Mouse (Mus musculus) spleen, adult 2 months (tissue): Measurements from ENCODE around the gene Insm1.

Source experiments
- CTCF ChIP-seq: fragments of 200-500 bp; IDR thresholded peaks from 2 replicates; pipeline ENCODE4 v1.5.1; 2011; ENCODE audit warnings: mild to moderate bottlenecking, inconsistent platforms; ENCODE audit not compliant: insufficient read depth, insufficient read length, insufficient replicate concordance; ENCODE audit errors: extremely low read depth
- POLR2A ChIP-seq: fragments of 200-500 bp; IDR thresholded peaks from 2 replicates; pipeline ENCODE4 v1.6.1; 2011; ENCODE audit warnings: low read depth, low read length, inconsistent platforms

GRCm38 (mm10) chr2:146218161-146218691 lies 3.5 kb upstream of the Insm1 start:
- TF ChIP-seq CTCF (no peak), POLR2A (no peak)
